Mouse (Mus musculus) limb, embryonic 14.5 days (tissue): ENCODE measurements around the gene Pex26. TPM values are rescaled to one million over a fixed set of nuclear protein-coding genes. Genes with fewer than 3 reads are reported as not detected.

Experiments used
- ATAC-seq: fragments of 200-750 bp; cut with Nextera tagmentation; 2 replicates; pipeline ENCODE4 v1.8.0; 2017; ENCODE audit warnings: low read depth, moderate number of reproducible peaks, moderate TSS enrichment; ENCODE audit not compliant: low FRiP score
- DNase-seq: peaks from one replicate; pipeline ENCODE4 v3.0.0-alpha.2; 2015; ENCODE audit warnings: low spot score
- H3K27ac ChIP-seq: fragments of 300-500 bp; sonication (generic); replicated peaks from 2 replicates; pipeline ENCODE4 v1.5.1; 2014; ENCODE audit warnings: low read depth, mild to moderate bottlenecking, low read length, moderate library complexity, mixed read lengths
- H3K27me3 ChIP-seq: fragments of 300-500 bp; sonication (generic); 2 replicates; pipeline ENCODE4 v1.6.1; 2014; ENCODE audit warnings: low read length, mixed read lengths; ENCODE audit not compliant: control insufficient read depth, insufficient read depth
- H3K36me3 ChIP-seq: fragments of 300-500 bp; sonication (generic); 2 replicates; pipeline ENCODE4 v1.6.1; 2014; ENCODE audit warnings: mild to moderate bottlenecking, low read length, moderate library complexity, mixed read lengths; ENCODE audit not compliant: control insufficient read depth, insufficient read depth
- H3K4me1 ChIP-seq: fragments of 300-500 bp; sonication (generic); 2 replicates; pipeline ENCODE4 v1.6.1; 2014; ENCODE audit warnings: antibody characterized with exemption, low read length, mixed read lengths; ENCODE audit not compliant: control insufficient read depth, insufficient read depth
- H3K4me2 ChIP-seq: fragments of 300-500 bp; sonication (generic); replicated peaks from 2 replicates; pipeline ENCODE4 v1.6.1; 2014; ENCODE audit warnings: low read depth, mild to moderate bottlenecking, low read length, moderate library complexity; ENCODE audit not compliant: severe bottlenecking
- H3K4me3 ChIP-seq: fragments of 300-500 bp; sonication (generic); replicated peaks from 2 replicates; pipeline ENCODE4 v1.5.1; 2014; ENCODE audit warnings: low read length
- H3K9ac ChIP-seq: fragments of 300-500 bp; sonication (generic); 2 replicates; pipeline ENCODE4 v1.6.1; 2014; ENCODE audit warnings: mild to moderate bottlenecking, low read depth, low read length, moderate library complexity; ENCODE audit not compliant: severe bottlenecking
- H3K9me3 ChIP-seq: fragments of 300-500 bp; sonication (generic); 2 replicates; pipeline ENCODE4 v1.6.1; 2016; ENCODE audit warnings: low read length; ENCODE audit not compliant: control insufficient read depth
- POLR2A ChIP-seq: fragments of 200-500 bp; IDR thresholded peaks from 2 replicates; pipeline ENCODE4 v1.8.0; 2012; ENCODE audit warnings: inconsistent platforms, mild to moderate bottlenecking, moderate library complexity, borderline replicate concordance; ENCODE audit not compliant: insufficient read depth, insufficient read length; ENCODE audit errors: extremely low read depth
- WGBS: fragments of 180-500 bp; shearing (Covaris S2); extraction: QIAGEN DNeasy Blood & Tissue Kit; methylation state at CpG from one replicate; pipeline ENCODE4 v1.1.7; 2014; 5-methylcytosine and 5-hydroxymethylcytosine counted together
- polyA plus RNA-seq, 2 experiments: library from polyadenylated mRNA; depleted of rRNA in 1 of 2; stranded (reverse) in 1 of 2; unstranded in 1 of 2; fragments of >200 nt; fragmentation: Nextera tagmentation in 1 of 2; extraction: Ambion mirVana in 1 of 2; gene quantifications; 2 replicates each; pipeline versions ENCODE4 v1.2.1 to v1.2.3; 2012 to 2014

Gene Pex26
- polyA plus RNA-seq, 2 experiments, result 10.3 to 15.2 TPM

- DNase-seq, result no peak
- Histone ChIP-seq H3K4me3 (no peak overlapping the region), H3K27me3 (peaks cover 26% of the 10 kb centered on the region), H3K27ac (no peak overlapping the region), H3K4me2 (no peak overlapping the region), H3K9ac (no peak overlapping the region), H3K36me3 (no peaks in the 10 kb centered on the region), H3K9me3 (no peaks in the 10 kb centered on the region), H3K4me1 (peaks cover 15% of the 10 kb centered on the region; the same call in 1 of the 2 replicates)
- no peak for TF ChIP-seq POLR2A
- no peak for ATAC-seq
- 87% methylated on average over 5 of the region's 5 CpGs for WGBS
Measured at GRCm38 (mm10) chr6:121214221-121214620, 30.8 kb downstream of the Pex26 start.

- peaks cover 22% of the 10 kb centered on the region for H3K27me3 ChIP-seq
- H3K4me2 ChIP-seq, result no peak overlapping the region
- H3K4me1 ChIP-seq, result peaks cover 15% of the 10 kb centered on the region; the same call in 1 of the 2 replicates
- 85% methylated on average over 8 of the region's 8 CpGs for WGBS
- no peaks in the 10 kb centered on the region for H3K9me3 ChIP-seq
- H3K36me3 ChIP-seq, result no peaks in the 10 kb centered on the region
- H3K9ac ChIP-seq, result no peak overlapping the region
- no peak overlapping the region for H3K4me3 ChIP-seq
- ATAC-seq, result no peak
- no peak overlapping the region for H3K27ac ChIP-seq
- DNase-seq, result no peak
- no peak for TF ChIP-seq POLR2A
Measured at GRCm38 (mm10) chr6:121214667-121215330, 31.3 kb downstream of the Pex26 start.

GRCm38 (mm10) chr6:121215336-121215735, 31.9 kb downstream of the Pex26 start:
- Histone ChIP-seq H3K36me3 (no peaks in the 10 kb centered on the region), H3K27me3 (peaks cover 18% of the 10 kb centered on the region), H3K4me3 (no peak overlapping the region), H3K27ac (no peak overlapping the region), H3K4me1 (peaks cover 12% of the 10 kb centered on the region; the same call in 1 of the 2 replicates), H3K9ac (no peak overlapping the region), H3K9me3 (no peaks in the 10 kb centered on the region), H3K4me2 (no peak overlapping the region)
- WGBS, result 68% methylated on average over 5 of the region's 5 CpGs
- no peak for DNase-seq
- no peak for ATAC-seq
- TF ChIP-seq POLR2A, result no peak

GRCm38 (mm10) chr6:121215896-121216295, 32.4 kb downstream of the Pex26 start:
- Histone ChIP-seq H3K4me3 (no peak overlapping the region), H3K4me1 (peaks cover 8% of the 10 kb centered on the region; the same call in 1 of the 2 replicates), H3K4me2 (no peak overlapping the region), H3K9ac (no peak overlapping the region), H3K36me3 (no peaks in the 10 kb centered on the region), H3K27me3 (peaks cover 12% of the 10 kb centered on the region), H3K9me3 (no peaks in the 10 kb centered on the region), H3K27ac (no peak overlapping the region)
- ATAC-seq (no peak), DNase-seq (no peak)
- 84% methylated on average over 6 of the region's 6 CpGs for WGBS
- no peak for TF ChIP-seq POLR2A

GRCm38 (mm10) chr6:121216589-121217255, 33.3 kb downstream of the Pex26 start:
- DNase-seq (no peak), ATAC-seq (no peak)
- Histone ChIP-seq H3K9ac (no peak overlapping the region), H3K4me2 (no peak overlapping the region), H3K4me1 (no peaks in the 10 kb centered on the region; the same call in 1 of the 2 replicates), H3K4me3 (no peak overlapping the region), H3K27ac (no peak overlapping the region), H3K36me3 (no peaks in the 10 kb centered on the region), H3K27me3 (peaks cover 4% of the 10 kb centered on the region), H3K9me3 (no peaks in the 10 kb centered on the region)
- 88% methylated on average over 5 of the region's 5 CpGs for WGBS
- TF ChIP-seq POLR2A, result no peak
